Mouse (Mus musculus): ENCODE data around the gene Prdx5. TPM values are rescaled to one million over a fixed set of nuclear protein-coding genes. Genes with fewer than 3 reads are reported as not detected.
A peak's percentile ranks its signal among the peaks of the same experiment; 100 is the strongest.

The Prdx5 gene
- polyA plus RNA-seq (2014; fragmentation: Nextera tagmentation; extraction: Ambion mirVana), result 123 and 127 TPM in 2 replicates

DNA sequence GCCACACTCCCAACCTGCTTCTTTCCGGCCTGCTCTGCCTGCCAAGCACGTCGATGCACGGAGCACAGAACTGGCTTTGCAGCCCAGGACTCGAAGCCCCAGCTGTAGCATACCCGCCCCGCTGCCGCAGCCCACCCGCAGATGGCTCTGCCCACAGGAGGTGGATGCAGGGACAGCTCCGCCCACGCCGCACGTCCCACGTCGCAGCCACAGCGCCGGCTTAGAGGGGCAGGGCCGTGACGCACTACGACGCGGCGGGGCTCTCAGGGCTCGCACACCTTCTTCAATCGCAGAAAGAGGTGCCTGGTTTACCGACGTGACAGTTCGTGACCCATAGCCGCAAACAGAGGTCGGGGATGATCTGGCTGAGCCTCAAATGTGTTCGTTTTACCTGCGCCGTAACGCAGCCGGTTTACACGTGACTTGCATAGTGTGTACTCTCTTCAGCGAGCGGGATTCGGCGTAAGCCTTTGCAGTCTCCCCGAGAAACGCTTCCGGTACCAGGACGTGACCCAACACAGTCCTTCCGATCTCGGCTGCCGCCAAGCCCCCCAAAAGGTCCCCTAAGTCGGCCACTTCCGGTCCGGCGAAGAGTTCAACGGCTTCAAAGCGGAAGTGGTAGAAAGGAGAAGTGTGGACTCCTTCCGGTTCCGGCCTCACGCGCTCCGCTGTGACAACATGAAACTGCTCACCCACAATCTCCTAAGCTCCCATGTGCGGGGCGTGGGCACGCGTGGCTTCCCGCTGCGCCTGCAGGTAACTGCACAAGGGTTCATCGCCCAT is at the start of gene Prdx5, which contains the start of gene Trmt112:
Gene Prdx5, minus strand, starts transcription at position 600 of the 783 bp plus-strand sequence.
Gene Trmt112, plus strand, starts transcription at position 192 of the 783 bp plus-strand sequence.
- ATAC-seq (ENCODE audit: low FRiP score) (peak; percentile 91), DNase-seq (ENCODE audit: low spot score, missing footprints) (peak; percentile 98)
- Histone ChIP-seq H3K4me1 (ENCODE audit: control insufficient read depth, insufficient read depth, low read length) (peaks cover 18% of the 10 kb centered on the region), H3K27me3 (ENCODE audit: control insufficient read depth, insufficient read depth, low read length) (no peaks in the 10 kb centered on the region), H3K4me2 (peak within 1 kb of the TSS; percentile 67), H3K4me3 (ENCODE audit: low read depth, low read length) (peak within 1 kb of the TSS; percentile 69), H3K9ac (ENCODE audit: low read length) (peak within 1 kb of the TSS; percentile 76), H3K36me3 (ENCODE audit: control insufficient read depth, insufficient read depth, low read length) (peaks cover 20% of the 10 kb centered on the region), H3K9me3 (ENCODE audit: control insufficient read depth, low read length) (no peaks in the 10 kb centered on the region), H3K27ac (ENCODE audit: low read depth, low read length) (peak within 1 kb of the TSS; percentile 92)
- 0% methylated on average over 65 of the region's 65 CpGs for WGBS

DNA sequence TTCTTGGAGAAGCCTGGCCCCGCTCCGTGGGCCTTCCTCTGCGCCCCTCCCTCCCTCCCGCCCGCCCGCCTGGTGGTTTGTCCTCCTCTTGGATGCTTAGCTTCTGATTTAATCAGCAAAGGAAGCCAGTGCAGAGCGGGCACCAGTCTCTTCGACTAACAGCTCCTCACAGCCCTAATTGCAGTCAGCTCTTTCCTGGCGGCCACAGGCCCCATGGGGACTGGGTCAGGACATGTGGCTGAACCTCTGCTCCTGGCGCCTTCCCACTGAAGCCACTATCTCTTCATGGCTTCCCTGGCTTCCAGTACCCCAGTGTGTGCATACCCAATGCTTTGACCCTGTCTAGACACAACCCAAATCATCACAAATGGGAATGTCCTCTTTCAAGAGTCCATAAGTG is 46.6 kb upstream of the Prdx5 start:
- Histone ChIP-seq H3K4me2 (no peak overlapping the region), H3K4me1 (ENCODE audit: control insufficient read depth, insufficient read depth, low read length) (peaks cover 11% of the 10 kb centered on the region), H3K27ac (ENCODE audit: low read depth, low read length) (no peak overlapping the region), H3K4me3 (ENCODE audit: low read depth, low read length) (no peak overlapping the region), H3K36me3 (ENCODE audit: control insufficient read depth, insufficient read depth, low read length) (no peaks in the 10 kb centered on the region), H3K9ac (ENCODE audit: low read length) (no peak overlapping the region), H3K9me3 (ENCODE audit: control insufficient read depth, low read length) (no peaks in the 10 kb centered on the region), H3K27me3 (ENCODE audit: control insufficient read depth, insufficient read depth, low read length) (no peaks in the 10 kb centered on the region)
- DNase-seq (ENCODE audit: low spot score, missing footprints), result no peak
- WGBS, result 79% methylated on average over 10 of the region's 10 CpGs
- no peak for ATAC-seq (ENCODE audit: low FRiP score)

DNA sequence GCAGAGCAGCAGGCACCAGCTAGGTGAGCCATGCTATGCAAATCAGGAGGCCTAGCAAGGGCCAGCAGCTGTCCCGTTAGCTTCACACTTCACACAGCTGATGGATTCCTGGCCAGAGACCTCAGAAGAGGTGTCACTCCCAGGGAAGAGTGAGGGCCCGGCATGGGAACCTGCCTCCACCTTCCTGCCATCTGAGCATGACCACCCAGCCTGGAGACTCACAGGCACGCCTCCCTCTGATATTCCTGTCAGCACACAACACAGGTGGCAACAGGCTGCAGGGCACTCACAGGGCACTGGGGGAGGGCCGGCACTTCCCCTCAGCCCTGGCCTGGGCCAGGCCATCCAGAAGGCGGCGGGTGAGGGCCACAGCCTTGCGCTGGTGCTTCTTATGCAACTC is 45.5 kb upstream of the Prdx5 start:
- ATAC-seq (ENCODE audit: low FRiP score), result no peak
- no peak for DNase-seq (ENCODE audit: low spot score, missing footprints)
- no peaks in the 10 kb centered on the region for H3K36me3 ChIP-seq (ENCODE audit: control insufficient read depth, insufficient read depth, low read length)
- H3K27ac ChIP-seq (ENCODE audit: low read depth, low read length), result no peak overlapping the region
- no peaks in the 10 kb centered on the region for H3K9me3 ChIP-seq (ENCODE audit: control insufficient read depth, low read length)
- H3K27me3 ChIP-seq (ENCODE audit: control insufficient read depth, insufficient read depth, low read length), result no peaks in the 10 kb centered on the region
- H3K9ac ChIP-seq (ENCODE audit: low read length), result no peak overlapping the region
- no peak overlapping the region for H3K4me3 ChIP-seq (ENCODE audit: low read depth, low read length)
- peaks cover 11% of the 10 kb centered on the region for H3K4me1 ChIP-seq (ENCODE audit: control insufficient read depth, insufficient read depth, low read length)
- WGBS, result 88% methylated on average over 7 of the region's 7 CpGs
- H3K4me2 ChIP-seq, result no peak overlapping the region

DNA sequence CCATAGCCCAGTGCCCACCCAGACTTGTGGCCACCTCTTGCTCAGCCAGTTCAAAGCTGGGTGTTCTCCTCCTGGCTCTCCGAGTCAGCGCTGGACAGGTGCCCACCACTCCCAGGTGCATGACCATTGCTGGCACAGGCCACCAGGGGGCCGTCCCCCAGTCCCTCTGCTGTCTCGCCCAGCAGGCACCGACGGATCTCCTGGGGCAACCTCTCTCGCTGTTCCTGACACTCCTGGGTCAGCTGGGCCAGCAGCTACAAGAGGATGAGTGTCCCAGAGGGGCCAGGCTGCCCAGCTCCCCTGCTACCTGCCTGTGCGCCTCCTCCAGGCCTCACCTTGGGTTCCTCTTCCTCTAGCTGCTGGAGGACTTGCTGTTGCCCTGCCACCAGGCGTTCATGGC is 44.1 kb upstream of the Prdx5 start:
- Histone ChIP-seq H3K27ac (ENCODE audit: low read depth, low read length) (no peak overlapping the region), H3K4me2 (no peak overlapping the region), H3K4me3 (ENCODE audit: low read depth, low read length) (no peak overlapping the region), H3K36me3 (ENCODE audit: control insufficient read depth, insufficient read depth, low read length) (no peaks in the 10 kb centered on the region), H3K9ac (ENCODE audit: low read length) (no peak overlapping the region), H3K27me3 (ENCODE audit: control insufficient read depth, insufficient read depth, low read length) (no peaks in the 10 kb centered on the region), H3K4me1 (ENCODE audit: control insufficient read depth, insufficient read depth, low read length) (peaks cover 15% of the 10 kb centered on the region), H3K9me3 (ENCODE audit: control insufficient read depth, low read length) (no peaks in the 10 kb centered on the region)
- 61% methylated on average over 9 of the region's 9 CpGs for WGBS
- no peak for DNase-seq (ENCODE audit: low spot score, missing footprints)
- no peak for ATAC-seq (ENCODE audit: low FRiP score)

DNA sequence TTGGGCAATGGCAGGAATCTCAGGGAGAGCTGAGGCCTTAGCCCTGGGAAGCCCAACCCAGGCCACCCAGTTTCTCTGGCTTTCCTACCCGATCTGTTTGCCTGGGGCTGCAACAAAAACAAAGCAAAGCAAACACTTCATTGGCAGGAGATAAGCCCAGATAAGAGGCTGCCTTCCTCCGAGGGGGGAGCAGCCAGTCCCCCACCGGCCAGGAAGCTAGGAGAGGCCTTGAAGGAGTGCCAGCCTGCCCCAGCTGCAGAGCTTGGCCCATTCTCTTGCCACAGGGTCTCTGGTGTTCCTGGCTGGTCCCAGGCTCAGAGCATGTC is 42.8 kb upstream of the Prdx5 start:
- H3K4me1 ChIP-seq (ENCODE audit: control insufficient read depth, insufficient read depth, low read length), result peaks cover 15% of the 10 kb centered on the region
- peak overlapping the region; percentile 94 for H3K4me2 ChIP-seq
- WGBS, result 21% methylated on average over 3 of the region's 3 CpGs
- H3K27ac ChIP-seq (ENCODE audit: low read depth, low read length), result no peak overlapping the region
- H3K27me3 ChIP-seq (ENCODE audit: control insufficient read depth, insufficient read depth, low read length), result no peaks in the 10 kb centered on the region
- no peaks in the 10 kb centered on the region for H3K9me3 ChIP-seq (ENCODE audit: control insufficient read depth, low read length)
- ATAC-seq (ENCODE audit: low FRiP score) (no peak), DNase-seq (ENCODE audit: low spot score, missing footprints) (no peak)
- peak overlapping the region; percentile 42; the same call in 1 of the 2 replicates for H3K4me3 ChIP-seq (ENCODE audit: low read depth, low read length)
- H3K36me3 ChIP-seq (ENCODE audit: control insufficient read depth, insufficient read depth, low read length), result no peaks in the 10 kb centered on the region
- peak overlapping the region; percentile 76 for H3K9ac ChIP-seq (ENCODE audit: low read length)

DNA sequence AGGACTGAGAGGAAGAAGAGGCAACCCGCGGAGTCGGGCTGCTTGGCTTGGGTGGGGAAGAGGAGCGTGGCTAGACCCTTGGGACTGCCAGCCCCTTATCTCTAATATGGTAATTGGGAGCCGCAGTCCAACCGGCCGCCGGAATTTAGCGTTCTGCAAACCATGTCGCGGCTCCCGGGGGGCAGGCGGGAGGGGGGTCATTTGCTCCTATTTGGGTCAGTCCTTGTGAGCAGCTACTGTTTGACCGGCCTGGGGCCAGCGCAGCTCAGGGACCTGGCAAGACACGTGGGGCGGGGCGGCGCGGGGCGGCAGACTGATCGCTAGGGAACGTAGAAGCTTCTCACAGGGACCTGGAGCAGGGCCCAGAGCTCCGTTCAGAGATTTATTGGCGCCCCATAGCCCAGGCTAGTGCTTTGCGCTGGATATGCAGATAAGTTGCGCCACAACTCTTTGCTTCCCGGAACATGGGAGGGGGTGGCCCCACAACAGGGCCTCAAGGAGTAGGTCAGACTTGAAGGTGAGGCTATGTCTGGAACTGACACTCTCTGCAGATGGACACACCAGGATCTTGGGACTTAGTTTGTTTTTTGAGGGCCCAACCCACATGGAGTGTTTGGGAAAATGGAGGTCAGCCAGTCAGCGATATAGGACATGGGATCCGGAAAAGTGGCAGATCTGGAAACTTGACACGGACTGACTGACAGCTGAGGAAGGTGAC is 42.2 kb upstream of the Prdx5 start:
- Histone ChIP-seq H3K36me3 (ENCODE audit: control insufficient read depth, insufficient read depth, low read length) (no peaks in the 10 kb centered on the region), H3K9ac (ENCODE audit: low read length) (peak overlapping the region; percentile 76), H3K4me3 (ENCODE audit: low read depth, low read length) (peak overlapping the region; percentile 42), H3K4me2 (peak overlapping the region; percentile 94), H3K27ac (ENCODE audit: low read depth, low read length) (peak overlapping the region; percentile 97), H3K27me3 (ENCODE audit: control insufficient read depth, insufficient read depth, low read length) (no peaks in the 10 kb centered on the region), H3K9me3 (ENCODE audit: control insufficient read depth, low read length) (no peaks in the 10 kb centered on the region), H3K4me1 (ENCODE audit: control insufficient read depth, insufficient read depth, low read length) (peaks cover 15% of the 10 kb centered on the region)
- DNase-seq (ENCODE audit: low spot score, missing footprints) (peak; percentile 92), ATAC-seq (ENCODE audit: low FRiP score) (peak; percentile 20)
- WGBS, result 3% methylated on average over 31 of the region's 31 CpGs

DNA sequence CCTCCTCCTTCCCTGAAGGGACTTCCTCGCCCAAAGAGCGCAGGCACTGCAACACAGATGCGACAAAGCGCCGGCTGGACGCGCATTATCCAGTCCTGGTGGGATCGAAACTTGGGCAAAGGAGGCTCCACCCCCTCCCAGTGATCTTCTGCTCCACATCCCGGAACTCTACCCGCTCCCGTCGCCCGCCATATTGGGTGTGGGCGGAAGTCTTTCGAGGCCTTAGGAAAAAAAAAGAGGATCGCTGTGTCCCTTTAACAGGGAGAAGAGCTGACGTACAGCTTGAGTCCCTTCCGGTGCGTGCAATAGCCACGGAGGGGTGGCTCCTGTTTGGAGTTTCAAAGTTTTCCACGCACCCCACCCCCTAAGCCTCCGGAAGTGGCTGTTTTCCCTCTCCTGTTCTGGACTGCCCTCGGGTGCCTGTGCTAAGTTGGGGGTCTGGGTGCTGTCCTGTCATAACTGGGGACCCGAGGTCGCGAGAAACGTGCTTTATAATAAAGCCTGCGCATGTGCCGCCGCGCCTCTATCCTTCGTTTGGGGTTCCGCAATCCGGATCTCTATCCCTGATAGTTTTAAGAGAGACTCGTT is 41.6 kb upstream of the Prdx5 start:
- H3K27me3 ChIP-seq (ENCODE audit: control insufficient read depth, insufficient read depth, low read length), result no peaks in the 10 kb centered on the region
- peaks cover 15% of the 10 kb centered on the region for H3K4me1 ChIP-seq (ENCODE audit: control insufficient read depth, insufficient read depth, low read length)
- DNase-seq (ENCODE audit: low spot score, missing footprints) (peak; percentile 98), ATAC-seq (ENCODE audit: low FRiP score) (peak; percentile 86)
- H3K9ac ChIP-seq (ENCODE audit: low read length), result peak overlapping the region; percentile 76
- peak overlapping the region; percentile 97 for H3K27ac ChIP-seq (ENCODE audit: low read depth, low read length)
- under 1% methylated on average over 35 of the region's 35 CpGs for WGBS
- peak overlapping the region; percentile 94 for H3K4me2 ChIP-seq
- no peaks in the 10 kb centered on the region for H3K9me3 ChIP-seq (ENCODE audit: control insufficient read depth, low read length)
- H3K36me3 ChIP-seq (ENCODE audit: control insufficient read depth, insufficient read depth, low read length), result no peaks in the 10 kb centered on the region
- H3K4me3 ChIP-seq (ENCODE audit: low read depth, low read length), result peak overlapping the region; percentile 42

DNA sequence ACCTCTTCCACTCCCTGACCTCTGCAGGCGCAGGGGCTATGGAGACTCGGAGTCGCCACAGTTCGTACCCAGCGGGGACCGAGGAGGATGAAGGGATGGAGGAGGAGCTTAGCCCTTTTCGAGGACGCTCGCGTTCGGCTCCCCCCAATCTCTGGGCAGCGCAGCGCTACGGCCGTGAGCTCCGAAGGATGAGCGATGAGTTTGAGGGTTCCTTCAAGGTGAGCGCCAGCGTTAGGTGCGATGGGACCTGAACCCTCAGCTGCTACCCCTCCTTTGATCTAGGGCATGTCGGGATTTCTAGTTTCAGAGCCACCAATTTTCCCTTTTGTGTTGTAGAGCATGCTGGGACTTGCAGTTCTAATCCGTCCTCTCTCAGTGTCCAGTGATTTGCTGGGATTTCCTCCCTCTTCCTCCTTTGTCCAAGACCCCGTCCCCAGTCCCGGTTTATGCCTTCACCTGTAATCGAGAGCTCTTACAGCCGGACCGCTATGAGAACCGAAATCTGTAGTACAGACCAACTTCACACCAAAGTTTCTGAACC is 40.8 kb upstream of the Prdx5 start:
- H3K9me3 ChIP-seq (ENCODE audit: control insufficient read depth, low read length), result no peaks in the 10 kb centered on the region
- peak overlapping the region; percentile 94 for H3K4me2 ChIP-seq
- H3K36me3 ChIP-seq (ENCODE audit: control insufficient read depth, insufficient read depth, low read length), result no peaks in the 10 kb centered on the region
- H3K27me3 ChIP-seq (ENCODE audit: control insufficient read depth, insufficient read depth, low read length), result no peaks in the 10 kb centered on the region
- WGBS, result under 1% methylated on average over 28 of the region's 28 CpGs
- H3K27ac ChIP-seq (ENCODE audit: low read depth, low read length), result peak overlapping the region; percentile 97
- DNase-seq (ENCODE audit: low spot score, missing footprints) (peak; percentile 98), ATAC-seq (ENCODE audit: low FRiP score) (peak; percentile 65)
- H3K9ac ChIP-seq (ENCODE audit: low read length), result peak overlapping the region; percentile 76
- peaks cover 15% of the 10 kb centered on the region for H3K4me1 ChIP-seq (ENCODE audit: control insufficient read depth, insufficient read depth, low read length)
- peak overlapping the region; percentile 42 for H3K4me3 ChIP-seq (ENCODE audit: low read depth, low read length)

Measured in midbrain, embryonic 11.5 days (tissue).